Mouse (Mus musculus) C2C12 (cell line): ENCODE measurements at regions not wholly inside any gene's neighbourhood (a gene's known extent, or its start where the extent isn't known, plus 50 kb on each side); places are given as distances from the start of the nearest gene placed in this dataset.

Source experiments
- CEBPB ChIP-seq: IDR thresholded peaks from one replicate; pipeline ENCODE4 v1.6.1; 2011; ENCODE audit warnings: low read depth, mild to moderate bottlenecking, control low read depth, moderate library complexity
- CTCF ChIP-seq: IDR thresholded peaks from one replicate; pipeline ENCODE4 v1.5.1; 2011; ENCODE audit not compliant: control insufficient read depth, insufficient read depth, insufficient read length
- MAX ChIP-seq: IDR thresholded peaks from one replicate; pipeline ENCODE4 v1.6.1; 2011; ENCODE audit warnings: mild to moderate bottlenecking, control low read depth
- USF1 ChIP-seq: IDR thresholded peaks from one replicate; pipeline ENCODE4 v1.6.1; 2011; ENCODE audit warnings: low read depth, mild to moderate bottlenecking, control low read depth, moderate library complexity

- no peak for TF ChIP-seq CTCF
- no peak for TF ChIP-seq MAX
- no peak for TF ChIP-seq USF1
- TF ChIP-seq CEBPB = no peak
These were observed 934.7 kb upstream of the Ndn start for GRCm38 (mm10) chr7:61411701-61412100.
